Mouse (Mus musculus) C2C12 (cell line): ENCODE measurements around the gene Pik3ap1. TPM values are rescaled to one million over a fixed set of nuclear protein-coding genes. Genes with fewer than 3 reads are reported as not detected.

Source experiments
- H3K27me3 ChIP-seq: one replicate; pipeline ENCODE4 v1.6.1; 2011; ENCODE audit not compliant: control insufficient read depth, insufficient read depth, insufficient read length
- H3K36me3 ChIP-seq: one replicate; pipeline ENCODE4 v1.6.1; 2011; ENCODE audit not compliant: control insufficient read depth, insufficient read depth
- H3K4me3 ChIP-seq: one replicate; pipeline ENCODE4 v1.5.1; 2011; ENCODE audit warnings: mild to moderate bottlenecking, control low read depth; ENCODE audit not compliant: poor library complexity, insufficient read depth, severe bottlenecking
- H3K79me2 ChIP-seq: one replicate; pipeline ENCODE4 v1.6.1; 2011; ENCODE audit not compliant: control insufficient read depth, insufficient read depth
- H3K79me3 ChIP-seq: one replicate; pipeline ENCODE4 v1.6.1; 2011; ENCODE audit warnings: low read depth, control low read depth
- H3ac ChIP-seq: one replicate; pipeline ENCODE3; 2011; ENCODE audit warnings: low read depth; ENCODE audit not compliant: control insufficient read depth, insufficient read length
- CEBPB ChIP-seq: IDR thresholded peaks from one replicate; pipeline ENCODE4 v1.6.1; 2011; ENCODE audit warnings: low read depth, mild to moderate bottlenecking, control low read depth, moderate library complexity
- CTCF ChIP-seq: IDR thresholded peaks from one replicate; pipeline ENCODE4 v1.5.1; 2011; ENCODE audit not compliant: control insufficient read depth, insufficient read depth, insufficient read length
- FOSL1 ChIP-seq: IDR thresholded peaks from one replicate; pipeline ENCODE4 v1.8.0; 2011; ENCODE audit warnings: mild to moderate bottlenecking, low read length; ENCODE audit not compliant: poor library complexity, insufficient read depth, severe bottlenecking
- MAX ChIP-seq: IDR thresholded peaks from one replicate; pipeline ENCODE4 v1.6.1; 2011; ENCODE audit warnings: mild to moderate bottlenecking, control low read depth
- MYOD1 ChIP-seq: IDR thresholded peaks from one replicate; pipeline ENCODE4 v1.6.1; 2011; ENCODE audit warnings: low read depth; ENCODE audit not compliant: control insufficient read depth, insufficient read length
- MYOG ChIP-seq: IDR thresholded peaks from one replicate; pipeline ENCODE4 v1.6.1; 2011; ENCODE audit not compliant: control insufficient read depth, insufficient read length; ENCODE audit errors: extremely low read depth
- USF1 ChIP-seq: IDR thresholded peaks from one replicate; pipeline ENCODE4 v1.6.1; 2011; ENCODE audit warnings: low read depth, mild to moderate bottlenecking, control low read depth, moderate library complexity
- polyA plus RNA-seq: library from polyadenylated mRNA; unstranded; fragments of >200 nt; fragmentation: generic; extraction: Trizol; gene quantifications from one replicate; pipeline ENCODE4 v1.2.1, GENCODE M21; 2012; ENCODE audit warnings: missing spikeins

Pik3ap1 gene
- polyA plus RNA-seq, 1 experiment: 0.01 TPM

GRCm38 (mm10) chr19:41312027-41312426 is 72.9 kb downstream of the Pik3ap1 start:
- Histone ChIP-seq H3K27me3 (peaks cover 43% of the 10 kb centered on the region), H3K36me3 (no peaks in the 10 kb centered on the region), H3ac (no peak overlapping the region), H3K4me3 (no peak overlapping the region), H3K79me3 (no peaks in the 10 kb centered on the region), H3K79me2 (no peaks in the 10 kb centered on the region)
- TF ChIP-seq MYOG (no peak), CTCF (no peak), USF1 (no peak), MYOD1 (no peak), MAX (no peak), FOSL1 (no peak), CEBPB (no peak)

DNA sequence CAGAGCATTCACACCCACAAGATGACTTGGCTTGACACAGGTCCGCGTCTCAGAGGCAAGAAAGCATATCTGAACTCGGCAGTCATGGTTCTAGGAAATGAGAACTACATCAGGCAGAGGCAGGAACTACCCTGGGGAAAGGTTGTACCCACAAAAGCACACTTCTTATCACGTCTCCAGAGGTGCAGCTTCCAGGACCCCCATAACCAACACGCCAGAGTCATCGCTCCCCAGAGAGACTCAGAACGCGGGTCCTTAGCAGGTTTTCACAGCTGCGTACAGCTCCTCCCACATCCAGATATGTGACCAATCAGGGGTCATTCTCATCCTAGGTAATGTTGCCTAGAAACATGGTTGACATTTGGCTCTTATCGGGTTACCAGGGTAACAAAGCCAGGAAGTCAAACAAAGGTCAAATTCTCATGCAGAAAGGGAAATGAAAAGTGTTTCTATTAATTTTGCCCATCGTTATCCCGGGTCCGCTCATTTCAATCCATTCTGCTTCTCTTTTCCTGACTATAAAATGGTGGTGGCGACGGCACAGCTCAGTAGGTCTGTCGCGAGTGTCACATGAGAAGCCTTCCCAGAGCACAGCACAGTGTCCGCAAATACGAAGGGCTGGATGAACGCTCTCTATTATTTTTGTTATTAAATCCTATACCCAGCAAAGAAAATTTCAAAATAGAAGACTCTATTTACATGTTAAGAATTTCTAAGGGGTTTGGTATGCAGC is 73.8 kb downstream of the Pik3ap1 start:
- Histone ChIP-seq H3K4me3 (no peak overlapping the region), H3K79me3 (no peaks in the 10 kb centered on the region), H3K27me3 (peaks cover 40% of the 10 kb centered on the region), H3ac (no peak overlapping the region), H3K36me3 (no peaks in the 10 kb centered on the region), H3K79me2 (no peaks in the 10 kb centered on the region)
- TF ChIP-seq USF1: no peak
- no peak for TF ChIP-seq MYOD1
- no peak for TF ChIP-seq CEBPB
- TF ChIP-seq MAX: no peak
- TF ChIP-seq MYOG: no peak
- TF ChIP-seq CTCF: no peak
- no peak for TF ChIP-seq FOSL1

- no peaks in the 10 kb centered on the region for H3K79me2 ChIP-seq
- H3K27me3 ChIP-seq: peaks cover 73% of the 10 kb centered on the region
- TF ChIP-seq MYOG (no peak), CTCF (no peak), USF1 (no peak), MAX (no peak), MYOD1 (no peak), FOSL1 (no peak), CEBPB (no peak)
- no peak overlapping the region for H3ac ChIP-seq
- no peaks in the 10 kb centered on the region for H3K36me3 ChIP-seq
- H3K4me3 ChIP-seq: no peak overlapping the region
- H3K79me3 ChIP-seq: no peaks in the 10 kb centered on the region
These were observed 81.0 kb downstream of the Pik3ap1 start for GRCm38 (mm10) chr19:41303933-41304332.

DNA sequence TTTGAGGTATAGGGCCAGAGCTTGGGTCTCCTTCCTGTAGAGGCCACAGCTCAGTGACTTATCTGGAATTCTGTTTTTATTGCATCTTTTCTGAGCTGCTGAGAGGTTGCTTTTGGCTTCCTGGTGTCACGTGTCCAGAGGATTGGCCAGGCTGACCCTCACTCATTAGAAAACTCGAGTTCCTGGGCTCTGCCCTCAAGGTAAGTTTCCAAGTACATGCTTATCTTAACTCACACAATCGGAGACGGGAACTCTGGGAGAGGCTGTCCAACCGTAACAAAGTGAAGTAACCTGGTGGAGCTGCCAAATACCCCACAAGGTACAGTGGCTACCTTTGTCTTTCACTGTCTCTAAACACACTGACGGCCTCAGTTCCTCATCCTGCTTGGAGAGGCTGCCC is 81.5 kb downstream of the Pik3ap1 start:
- TF ChIP-seq MYOD1 (no peak), CTCF (no peak), MAX (no peak), FOSL1 (no peak), CEBPB (no peak), USF1 (no peak), MYOG (no peak)
- H3ac ChIP-seq: no peak overlapping the region
- no peaks in the 10 kb centered on the region for H3K36me3 ChIP-seq
- H3K27me3 ChIP-seq: peaks cover 77% of the 10 kb centered on the region
- H3K4me3 ChIP-seq: no peak overlapping the region
- H3K79me2 ChIP-seq: no peaks in the 10 kb centered on the region
- H3K79me3 ChIP-seq: no peaks in the 10 kb centered on the region

DNA sequence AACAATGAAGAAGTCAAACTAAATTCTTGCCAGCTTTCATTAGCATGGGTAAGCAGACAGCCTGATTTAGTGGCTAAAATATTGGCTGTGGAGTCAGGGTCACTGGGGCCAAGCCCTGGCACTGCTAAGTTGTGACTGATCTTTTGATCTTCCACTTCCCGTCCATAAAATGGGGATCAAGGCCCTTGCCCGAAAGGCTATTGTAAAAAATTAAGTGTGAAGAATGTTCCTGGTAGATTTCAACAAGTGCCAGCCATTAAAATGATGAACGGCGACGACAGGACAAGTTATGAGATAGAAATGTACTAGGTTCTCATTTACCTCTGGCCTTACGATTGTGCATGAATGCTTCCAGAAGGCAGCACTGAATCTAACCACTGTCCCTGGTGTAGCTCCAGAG is 83.0 kb downstream of the Pik3ap1 start:
- H3K79me2 ChIP-seq: no peaks in the 10 kb centered on the region
- no peaks in the 10 kb centered on the region for H3K36me3 ChIP-seq
- H3K4me3 ChIP-seq: no peak overlapping the region
- H3K79me3 ChIP-seq: no peaks in the 10 kb centered on the region
- H3ac ChIP-seq: no peak overlapping the region
- H3K27me3 ChIP-seq: peaks cover 79% of the 10 kb centered on the region
- no peak for TF ChIP-seq CEBPB
- no peak for TF ChIP-seq MAX
- no peak for TF ChIP-seq USF1
- no peak for TF ChIP-seq FOSL1
- no peak for TF ChIP-seq CTCF
- TF ChIP-seq MYOD1: no peak
- no peak for TF ChIP-seq MYOG

- TF ChIP-seq CTCF: no peak
- no peak for TF ChIP-seq FOSL1
- TF ChIP-seq MAX: no peak
- TF ChIP-seq CEBPB: no peak
- no peak for TF ChIP-seq MYOD1
- TF ChIP-seq MYOG: no peak
- H3K27me3 ChIP-seq: peaks cover 67% of the 10 kb centered on the region
- H3K79me2 ChIP-seq: no peaks in the 10 kb centered on the region
- H3K36me3 ChIP-seq: no peaks in the 10 kb centered on the region
- no peak overlapping the region for H3K4me3 ChIP-seq
- no peaks in the 10 kb centered on the region for H3K79me3 ChIP-seq
- H3ac ChIP-seq: no peak overlapping the region
These were observed 85.5 kb downstream of the Pik3ap1 start for GRCm38 (mm10) chr19:41299446-41299845.
